Mouse (Mus musculus) heart, embryonic 16.5 days (tissue): ENCODE measurements around the gene Cacna1c. TPM values are rescaled to one million over a fixed set of nuclear protein-coding genes. Genes with fewer than 3 reads are reported as not detected.
"Not testable (repeated sequence)": the region's sequence is repeated elsewhere in the genome, so short reads cannot be mapped to it uniquely, and the experiment has no call there.

Experiments
- ATAC-seq: fragments of 200-750 bp; cut with Nextera tagmentation; replicated peaks from 2 replicates; pipeline ENCODE4 v1.8.0; 2017; ENCODE audit warnings: moderate number of reproducible peaks; ENCODE audit not compliant: insufficient read depth, low FRiP score; ENCODE audit errors: extremely low read depth
- H3K27ac ChIP-seq: fragments of 300-500 bp; sonication (generic); 2 replicates; pipeline ENCODE4 v1.5.1; 2014; ENCODE audit warnings: mild to moderate bottlenecking, low read length, control low read depth, moderate library complexity
- H3K27me3 ChIP-seq: fragments of 300-500 bp; sonication (generic); 2 replicates; pipeline ENCODE4 v1.6.1; 2014; ENCODE audit warnings: low read length, mixed read lengths; ENCODE audit not compliant: control insufficient read depth, insufficient read depth
- H3K36me3 ChIP-seq: fragments of 300-500 bp; sonication (generic); 2 replicates; pipeline ENCODE4 v1.6.1; 2014; ENCODE audit not compliant: control insufficient read depth, insufficient read depth
- H3K4me1 ChIP-seq: fragments of 300-500 bp; sonication (generic); 2 replicates; pipeline ENCODE4 v1.6.1; 2014; ENCODE audit warnings: low read length, mixed read lengths; ENCODE audit not compliant: control insufficient read depth, insufficient read depth
- H3K4me2 ChIP-seq: fragments of 300-500 bp; sonication (generic); 2 replicates; pipeline ENCODE4 v1.6.1; 2014; ENCODE audit warnings: low read depth, mild to moderate bottlenecking, control low read depth, low read length
- H3K4me3 ChIP-seq: fragments of 300-500 bp; sonication (generic); 2 replicates; pipeline ENCODE4 v1.5.1; 2014; ENCODE audit warnings: mild to moderate bottlenecking, control low read depth, low read length
- H3K9ac ChIP-seq: fragments of 300-500 bp; sonication (generic); 2 replicates; pipeline ENCODE4 v1.6.1; 2014; ENCODE audit warnings: low read length, control low read depth
- H3K9me3 ChIP-seq: fragments of 300-500 bp; sonication (generic); replicated peaks from 2 replicates; pipeline ENCODE4 v1.6.1; 2016; ENCODE audit warnings: low read length; ENCODE audit not compliant: control insufficient read depth
- WGBS: fragments of 180-500 bp; shearing (Covaris S2); extraction: QIAGEN DNeasy Blood & Tissue Kit; methylation state at CpG from one replicate; pipeline ENCODE4 v1.1.7; 2014; 5-methylcytosine and 5-hydroxymethylcytosine counted together
- polyA plus RNA-seq: library from polyadenylated mRNA; unstranded; fragments of >200 nt; fragmentation: Nextera tagmentation; extraction: Ambion mirVana; gene quantifications from 2 replicates; pipeline ENCODE4 v1.2.1, GENCODE M21; 2015

The Cacna1c gene
- polyA plus RNA-seq, 1 experiment from 2014 or later: 66.2 TPM

DNA sequence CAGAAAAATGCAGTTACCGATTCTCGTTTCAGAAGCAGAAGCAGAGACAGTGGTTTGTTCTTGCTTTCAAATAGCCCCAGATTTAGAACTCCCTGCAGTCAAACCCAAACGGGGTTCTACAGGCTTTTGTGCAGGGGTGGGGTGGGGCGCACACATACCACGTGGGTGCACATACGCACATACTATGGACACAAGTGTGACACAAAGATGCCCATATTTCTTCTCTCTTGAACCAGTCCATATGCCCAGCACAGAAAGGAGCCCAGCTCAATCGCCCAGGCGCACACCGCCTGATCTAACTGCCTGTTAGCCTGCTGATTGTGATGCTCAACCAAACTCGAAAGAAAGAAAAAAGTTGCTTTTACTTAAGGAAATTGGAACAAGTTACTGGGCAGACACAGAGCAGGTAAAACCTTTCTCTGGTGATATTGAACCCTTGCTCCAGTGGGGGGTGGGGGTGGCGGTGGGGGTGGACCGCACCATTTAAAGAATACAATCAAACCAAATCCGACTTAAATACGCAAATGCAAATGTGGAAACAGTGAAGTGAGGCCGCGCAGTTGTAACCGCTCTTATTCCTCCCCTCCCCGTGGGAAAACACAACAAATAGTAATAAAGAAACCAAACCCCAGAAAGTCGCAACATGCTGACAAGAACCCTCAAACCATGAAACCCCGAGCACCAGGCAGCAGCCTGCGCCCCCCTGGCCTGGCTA is 603.4 kb downstream of the Cacna1c start:
- peaks cover 31% of the 10 kb centered on the region for H3K36me3 ChIP-seq
- peak overlapping the region; percentile 62 for H3K4me2 ChIP-seq

DNA sequence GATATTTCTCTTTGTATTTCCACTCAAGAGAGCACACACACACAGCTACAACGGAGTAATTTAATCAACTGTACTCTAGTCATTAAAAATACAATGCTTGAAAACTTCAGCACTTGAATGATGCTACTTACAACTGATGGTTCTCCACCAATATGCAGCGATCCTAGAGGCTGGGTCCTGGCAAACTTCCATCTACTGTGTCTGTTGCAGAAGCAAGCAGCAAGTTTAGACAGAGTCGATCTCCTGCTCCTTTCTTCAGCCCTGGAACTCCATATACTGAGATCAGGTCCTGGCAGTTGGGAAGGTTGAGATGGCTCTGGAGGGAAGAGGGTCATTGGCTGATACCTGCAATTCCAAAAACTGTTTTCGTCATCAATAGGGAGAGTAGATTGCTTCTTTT is 617.5 kb downstream of the Cacna1c start:
- not testable (repeated sequence) for H3K9me3 ChIP-seq, H3K4me3 ChIP-seq, H3K36me3 ChIP-seq, H3K9ac ChIP-seq, H3K4me2 ChIP-seq, ATAC-seq, H3K4me1 ChIP-seq, H3K27ac ChIP-seq, H3K27me3 ChIP-seq
- WGBS: 62% methylated on average over 4 of the region's 4 CpGs

More for the DNA sequence above, 603.4 kb downstream of the Cacna1c start:
- 57% methylated on average over 21 of the region's 21 CpGs for WGBS
- peaks cover 2% of the 10 kb centered on the region; the same call in 1 of the 2 replicates for H3K4me1 ChIP-seq
- peaks cover 6% of the 10 kb centered on the region for H3K27me3 ChIP-seq
- no peaks in the 10 kb centered on the region for H3K9me3 ChIP-seq
- no peak overlapping the region for H3K27ac ChIP-seq
- H3K4me3 ChIP-seq: peak overlapping the region; percentile 41
- ATAC-seq: no peak
- H3K9ac ChIP-seq: no peak overlapping the region

DNA sequence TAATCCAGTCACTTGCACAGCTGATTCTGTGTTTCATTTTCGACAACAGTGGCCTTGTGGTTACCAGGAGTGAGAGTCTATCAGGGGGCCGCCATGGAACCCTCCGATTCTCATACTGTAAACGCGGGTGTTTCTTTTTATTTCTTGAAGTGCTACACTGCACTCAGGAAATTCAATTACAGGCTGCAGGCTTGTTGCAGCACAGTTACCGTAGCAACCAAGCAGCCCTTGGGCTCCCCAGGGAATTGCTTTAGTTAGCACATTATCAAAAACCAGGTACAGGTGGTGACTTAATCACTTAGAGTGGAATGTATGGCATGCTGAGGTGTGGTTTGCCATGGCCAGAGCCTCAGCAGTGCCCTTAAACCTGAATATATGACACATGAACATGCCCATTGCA is 621.9 kb downstream of the Cacna1c start:
- H3K4me2 ChIP-seq: no peak overlapping the region
- H3K36me3 ChIP-seq: no peaks in the 10 kb centered on the region
- no peaks in the 10 kb centered on the region for H3K4me1 ChIP-seq
- 79% methylated on average over 6 of the region's 6 CpGs for WGBS
- H3K9me3 ChIP-seq: no peaks in the 10 kb centered on the region
- no peak overlapping the region for H3K9ac ChIP-seq
- no peaks in the 10 kb centered on the region for H3K27me3 ChIP-seq
- H3K4me3 ChIP-seq: no peak overlapping the region
- no peak for ATAC-seq
- H3K27ac ChIP-seq: no peak overlapping the region

DNA sequence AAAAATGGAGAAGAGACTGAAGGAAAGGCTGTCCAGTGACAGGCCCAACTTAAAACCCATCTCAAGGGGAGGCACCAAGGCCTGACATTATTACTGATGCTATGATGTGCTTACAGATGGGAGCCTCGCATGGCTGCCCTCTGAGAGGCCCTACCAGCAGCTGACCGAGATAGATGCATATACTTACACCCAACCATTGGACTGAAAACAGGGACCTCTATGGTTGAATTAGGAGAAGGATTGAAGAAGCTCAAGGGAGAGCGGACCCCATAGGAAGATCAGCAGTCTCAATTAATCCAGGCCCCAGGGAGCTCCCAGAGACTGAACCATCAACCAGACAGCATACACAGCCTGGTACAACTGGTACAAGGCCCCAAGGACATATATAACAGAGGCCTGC is 628.4 kb downstream of the Cacna1c start:
- Histone ChIP-seq H3K9me3 (no peaks in the 10 kb centered on the region), H3K27me3 (no peaks in the 10 kb centered on the region), H3K4me3 (no peak overlapping the region), H3K27ac (no peak overlapping the region), H3K9ac (no peak overlapping the region), H3K36me3 (no peaks in the 10 kb centered on the region), H3K4me1 (peaks cover 8% of the 10 kb centered on the region), H3K4me2 (no peak overlapping the region)
- WGBS: 91% methylated on average over 3 of the region's 3 CpGs
- no peak for ATAC-seq

DNA sequence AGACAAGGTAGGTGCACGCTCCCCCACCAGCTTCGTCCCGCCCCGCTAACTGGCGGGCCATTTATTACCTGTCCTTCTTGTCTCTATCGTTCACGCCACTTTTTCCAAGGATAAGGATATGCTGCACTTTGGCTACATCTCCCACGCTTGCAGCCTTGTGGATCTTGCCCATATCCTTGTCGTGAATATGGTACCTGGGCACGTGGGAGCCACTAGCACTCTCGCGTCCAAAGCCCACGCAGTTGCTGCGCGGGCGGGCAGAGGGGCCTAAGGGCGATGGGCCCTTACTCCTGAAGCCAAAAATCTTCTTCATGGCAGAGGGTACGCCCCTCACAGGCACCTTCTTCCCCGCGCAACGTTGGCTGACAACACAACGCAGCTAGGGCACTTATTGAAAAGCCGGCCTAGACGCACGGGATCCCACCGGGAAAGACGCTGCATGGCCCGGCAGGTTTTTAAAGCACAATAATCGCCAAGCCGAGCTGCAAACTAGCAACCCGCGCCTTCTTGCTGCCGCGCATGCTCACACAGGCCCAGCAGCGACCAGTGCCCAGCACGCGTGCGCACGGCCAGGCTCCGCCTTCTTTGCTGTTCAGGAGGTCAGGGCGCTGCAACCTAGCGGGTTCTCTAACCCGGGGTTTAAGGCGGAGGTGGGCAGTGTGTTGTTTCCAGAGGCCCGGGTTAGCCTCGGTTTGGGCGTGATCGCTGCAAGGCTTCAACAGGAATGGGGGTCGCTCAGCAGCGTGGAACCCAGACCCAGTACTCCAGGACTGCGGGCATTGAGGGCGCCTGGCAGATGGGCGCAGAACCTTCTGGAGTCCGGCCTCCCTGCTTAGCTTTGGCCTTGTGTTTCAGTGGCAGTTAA is 634.2 kb downstream of the Cacna1c start, which contains the start of gene Ankrd26:
Ankrd26 (minus strand) TSS at position 482 of the 865 bp plus-strand sequence.
- WGBS: 4% methylated on average over 54 of the region's 54 CpGs
- Histone ChIP-seq H3K9me3 (no peaks in the 10 kb centered on the region), H3K4me2 (peak within 1 kb of the TSS; percentile 92), H3K4me3 (peak within 1 kb of the TSS; percentile 80), H3K27me3 (no peaks in the 10 kb centered on the region), H3K9ac (peak within 1 kb of the TSS; percentile 86), H3K36me3 (peaks cover 10% of the 10 kb centered on the region), H3K27ac (peak within 1 kb of the TSS; percentile 77), H3K4me1 (peaks cover 18% of the 10 kb centered on the region)
- peak; percentile 98 for ATAC-seq

DNA sequence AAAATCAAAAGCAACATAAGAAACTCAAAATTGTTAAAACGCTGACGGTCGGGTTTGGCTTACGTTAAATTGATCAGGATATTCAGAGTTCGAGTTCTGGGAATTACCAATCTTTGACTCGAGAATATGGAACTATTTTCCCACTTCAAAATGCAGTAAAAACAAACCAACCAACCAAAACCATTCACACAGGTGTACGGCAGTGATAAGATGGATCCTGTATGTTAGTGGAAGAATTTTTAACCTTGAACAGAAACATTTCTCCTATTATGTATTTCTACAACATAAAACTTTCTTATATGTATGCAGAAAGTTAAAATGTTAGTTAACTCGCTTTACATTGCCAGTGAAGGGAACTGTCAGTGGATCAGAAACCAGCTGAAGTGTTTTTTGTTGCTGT is 635.0 kb downstream of the Cacna1c start:
- 76% methylated on average over 8 of the region's 8 CpGs for WGBS
- Histone ChIP-seq H3K27ac (no peak overlapping the region), H3K9me3 (no peaks in the 10 kb centered on the region), H3K27me3 (no peaks in the 10 kb centered on the region), H3K4me1 (peaks cover 18% of the 10 kb centered on the region), H3K4me2 (peak overlapping the region; percentile 92), H3K4me3 (peak overlapping the region; percentile 80), H3K9ac (peak overlapping the region; percentile 86), H3K36me3 (peaks cover 10% of the 10 kb centered on the region)
- ATAC-seq: no peak

DNA sequence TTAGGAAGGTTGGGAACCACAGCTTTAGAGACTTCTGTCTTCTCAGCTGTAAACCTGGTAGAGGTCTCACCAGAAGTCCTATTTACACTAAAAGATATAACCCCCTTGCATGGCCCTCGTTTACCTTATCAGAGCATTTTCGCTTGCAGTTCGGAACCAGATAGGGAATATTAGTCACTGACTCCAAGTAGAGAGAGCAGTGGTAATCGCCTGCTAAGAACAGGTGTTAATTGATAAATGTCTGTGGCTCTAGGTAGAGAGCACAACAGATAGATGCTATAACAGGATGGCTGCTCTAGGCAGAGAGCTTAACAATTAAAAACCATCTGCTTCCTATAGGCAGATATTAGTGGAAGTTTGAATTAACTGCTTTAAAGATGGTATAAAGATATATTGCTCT is 657.6 kb downstream of the Cacna1c start:
- no peak for ATAC-seq
- H3K4me2 ChIP-seq: no peak overlapping the region
- no peak overlapping the region for H3K9ac ChIP-seq
- no peak overlapping the region for H3K4me3 ChIP-seq
- H3K27me3 ChIP-seq: no peaks in the 10 kb centered on the region
- H3K27ac ChIP-seq: no peak overlapping the region
- H3K9me3 ChIP-seq: no peaks in the 10 kb centered on the region
- 66% methylated on average over 4 of the region's 4 CpGs for WGBS
- peaks cover 21% of the 10 kb centered on the region for H3K36me3 ChIP-seq
- H3K4me1 ChIP-seq: no peaks in the 10 kb centered on the region
